13 mouse cellular contexts compared by ENCODE assay signal in the genomic region with DNA sequence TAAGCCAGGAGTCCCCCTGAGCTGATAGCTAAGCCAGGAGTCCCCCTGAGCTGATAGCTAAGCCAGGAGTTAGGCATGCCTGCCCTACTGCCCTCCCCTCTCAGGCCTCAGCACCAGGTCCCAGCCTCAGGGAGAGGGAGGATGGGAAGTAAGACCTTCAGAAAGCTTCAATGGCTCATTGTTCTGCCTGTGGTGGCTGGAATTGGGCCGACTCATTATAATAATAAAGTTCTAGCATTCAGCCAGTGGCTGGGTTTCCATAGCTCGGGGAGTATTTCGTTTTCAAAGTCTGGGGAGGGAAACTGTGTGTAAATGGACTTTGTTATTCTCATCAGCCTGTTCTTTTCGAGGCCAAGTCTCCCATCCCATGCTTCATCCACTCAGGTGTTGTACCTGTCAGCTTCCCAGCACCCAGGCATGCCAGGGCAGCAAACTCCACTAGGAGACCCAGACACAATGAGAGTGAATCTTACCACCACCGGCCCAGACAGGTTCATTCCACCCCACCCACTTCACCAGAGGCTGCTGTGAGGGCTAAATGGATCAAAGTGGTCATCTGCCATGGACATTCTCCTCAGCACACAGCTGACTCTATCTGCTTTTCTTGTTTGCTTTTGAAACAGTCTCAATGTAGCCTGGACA. TPM values are rescaled to one million over a fixed set of nuclear protein-coding genes. Genes with fewer than 3 reads are reported as not detected.
DNase-seq lines count a peak whose midpoint lies in the region; ATAC-seq and TF ChIP-seq lines count a peak whose summit lies in the region.
"Had no signal": no experiment of that assay in that cellular context is flagged by ENCODE, and none has a peak within 500 bp of the region (broad histone marks: within the 10 kb centered on the region; RNA-seq: fewer than 3 reads in every experiment).

No protein-coding gene starts in this region.

- no peak overlapping the region for H3K4me2 ChIP-seq in neural tube, embryonic 13.5 days
- H3K4me2 ChIP-seq in forebrain, embryonic 15.5 days (replicated peaks): no peak overlapping the region
- H3K4me2 ChIP-seq in midbrain, postnatal 0 days (ENCODE audit: low read depth, low read length, poor library complexity, severe bottlenecking): no peak overlapping the region
- H3K4me2 ChIP-seq: heart, embryonic 15.5 days; limb, embryonic 15.5 days; lung, embryonic 15.5 days had no signal

- no peak overlapping the region for H3K27ac ChIP-seq in neural tube, embryonic 13.5 days (replicated peaks)
- H3K27ac ChIP-seq in forebrain, embryonic 15.5 days (replicated peaks): no peak overlapping the region
- no peak overlapping the region for H3K27ac ChIP-seq in midbrain, postnatal 0 days (ENCODE audit: low read depth, low read length)
- H3K27ac ChIP-seq: gastrocnemius, adult 2 months; heart, embryonic 15.5 days; limb, embryonic 15.5 days; lung, embryonic 15.5 days had no signal

- H3K27me3 ChIP-seq in neural tube, embryonic 13.5 days: no peaks in the 10 kb centered on the region; the same call in 1 of the 2 replicates
- no peaks in the 10 kb centered on the region for H3K27me3 ChIP-seq in forebrain, embryonic 15.5 days
- H3K27me3 ChIP-seq in midbrain, postnatal 0 days (ENCODE audit: insufficient read depth, low read length): no peaks in the 10 kb centered on the region
- H3K27me3 ChIP-seq: heart, embryonic 15.5 days; limb, embryonic 15.5 days; lung, embryonic 15.5 days had no signal

- 24% methylated on average over 5 of the region's 5 CpGs for WGBS in neural tube, embryonic 13.5 days
- 10% methylated on average over 5 of the region's 5 CpGs for WGBS in forebrain, embryonic 15.5 days
- WGBS in midbrain, postnatal 0 days: 15% methylated on average over 5 of the region's 5 CpGs

- H3K9ac ChIP-seq in neural tube, embryonic 13.5 days: no peak overlapping the region
- H3K9ac ChIP-seq in forebrain, embryonic 15.5 days (replicated peaks): no peak overlapping the region
- no peak overlapping the region for H3K9ac ChIP-seq in midbrain, postnatal 0 days (replicated peaks; ENCODE audit: low read length, poor library complexity, severe bottlenecking)
- H3K9ac ChIP-seq: heart, embryonic 15.5 days; limb, embryonic 15.5 days; lung, embryonic 15.5 days had no signal

- H3K9me3 ChIP-seq in neural tube, embryonic 13.5 days: no peaks in the 10 kb centered on the region
- no peaks in the 10 kb centered on the region for H3K9me3 ChIP-seq in forebrain, embryonic 15.5 days
- no peaks in the 10 kb centered on the region for H3K9me3 ChIP-seq in midbrain, postnatal 0 days (ENCODE audit: low read length)
- H3K9me3 ChIP-seq: heart, embryonic 15.5 days; limb, embryonic 15.5 days; lung, embryonic 15.5 days had no signal

- no peak overlapping the region for H3K4me3 ChIP-seq in neural tube, embryonic 13.5 days
- H3K4me3 ChIP-seq in forebrain, embryonic 15.5 days: no peak overlapping the region
- H3K4me3 ChIP-seq in midbrain, postnatal 0 days (ENCODE audit: low read depth, low read length): no peak overlapping the region
- H3K4me3 ChIP-seq: gastrocnemius, adult 2 months; heart, embryonic 15.5 days; limb, embryonic 15.5 days; lung, embryonic 15.5 days had no signal

- H3K4me1 ChIP-seq in neural tube, embryonic 13.5 days (replicated peaks): peaks cover 20% of the 10 kb centered on the region
- peaks cover 7% of the 10 kb centered on the region for H3K4me1 ChIP-seq in forebrain, embryonic 15.5 days
- H3K4me1 ChIP-seq in midbrain, postnatal 0 days (ENCODE audit: insufficient read depth, low read length): no peaks in the 10 kb centered on the region
- H3K4me1 ChIP-seq: heart, embryonic 15.5 days; lung, embryonic 15.5 days had no signal

- TF ChIP-seq CTCF in brain, embryonic 14.5 days (IDR thresholded peaks at IDR 0.05; ENCODE audit: borderline replicate concordance, extremely low read depth, insufficient read depth, insufficient read length): no peak
- no peak for TF ChIP-seq CTCF in midbrain, postnatal 0 days (IDR thresholded peaks at IDR 0.05)

- TF ChIP-seq POLR2A in brain, embryonic 14.5 days (IDR thresholded peaks at IDR 0.05; ENCODE audit: borderline replicate concordance, extremely low read depth, insufficient read depth, insufficient read length, poor library complexity, severe bottlenecking): no peak

- no peak for DNase-seq in neural tube, embryonic 10.5 days (ENCODE audit: extremely low spot score, low spot score)
- DNase-seq in brain, embryonic 14.5 days (ENCODE audit: low read depth): peak; percentile 69
- peak; percentile 4 for DNase-seq in midbrain, postnatal 0 days (ENCODE audit: low spot score)
- no peak for DNase-seq in right cerebral cortex, adult 18-20 months
- DNase-seq in frontal cortex, postnatal 36 days (ENCODE audit: low spot score in 2 of 2): no peak
- DNase-seq: gastrocnemius, adult 2 months had no signal

- H3K36me3 ChIP-seq in neural tube, embryonic 13.5 days: no peaks in the 10 kb centered on the region
- H3K36me3 ChIP-seq in forebrain, embryonic 15.5 days: no peaks in the 10 kb centered on the region
- H3K36me3 ChIP-seq in midbrain, postnatal 0 days (ENCODE audit: insufficient read depth, low read length): no peaks in the 10 kb centered on the region
- H3K36me3 ChIP-seq: heart, embryonic 15.5 days; limb, embryonic 15.5 days; lung, embryonic 15.5 days had no signal

- peak; percentile 15; the same call in 1 of the 2 replicates for ATAC-seq in neural tube, embryonic 13.5 days (ENCODE audit: low read depth)
- ATAC-seq in forebrain, embryonic 15.5 days (replicated peaks): 0 out of 2 replicates have a peak, but pooled peaks have one; percentile 61
- ATAC-seq in midbrain, postnatal 0 days (ENCODE audit: low FRiP score): no peak
- ATAC-seq in megakaryocyte progenitor cell, adult 5-6 weeks (replicated peaks; ENCODE audit: poor library complexity): no peak
- ATAC-seq: intestine, embryonic 16.5 days had no signal

RNA-seq across cellular contexts. Expression of gene Gnb1l, which starts 13.6 kb away (rescaled TPM):
- polyA plus RNA-seq in neural tube, embryonic 13.5 days (2015; fragmentation: Nextera tagmentation; extraction: Ambion mirVana): 13.6 and 13.9 TPM in 2 replicates
- polyA plus RNA-seq in brain, embryonic 14.5 days (2012; rRNA removed): 12.4 and 15.4 TPM in 2 replicates
- 16.0 and 16.4 TPM in 2 replicates for polyA plus RNA-seq in forebrain, embryonic 15.5 days (2015; fragmentation: Nextera tagmentation; extraction: Ambion mirVana)
- 9.1 and 12.4 TPM in 2 replicates for total RNA-seq in midbrain, postnatal 0 days (2014; rRNA removed)
- polyA plus RNA-seq in midbrain, postnatal 0 days (2015; fragmentation: Nextera tagmentation; extraction: Ambion mirVana): 20.5 and 21.0 TPM in 2 replicates
- 6.4 and 7.3 TPM in 2 replicates for total RNA-seq in megakaryocyte progenitor cell, adult 5-6 weeks (2015)
- total RNA-seq in megakaryocyte progenitor cell, adult 5-6 weeks (2017): 2.4 and 8.8 TPM in 2 replicates

RNA-seq across cellular contexts. Expression of gene Rtl10, which starts 13.8 kb away (rescaled TPM):
- 3.3 and 4.5 TPM in 2 replicates for polyA plus RNA-seq in neural tube, embryonic 13.5 days (2015; fragmentation: Nextera tagmentation; extraction: Ambion mirVana)
- polyA plus RNA-seq in brain, embryonic 14.5 days (2012; rRNA removed): 13.1 and 14.5 TPM in 2 replicates
- 3.4 and 3.5 TPM in 2 replicates for polyA plus RNA-seq in forebrain, embryonic 15.5 days (2015; fragmentation: Nextera tagmentation; extraction: Ambion mirVana)
- total RNA-seq in midbrain, postnatal 0 days (2014; rRNA removed): 7.1 and 7.9 TPM in 2 replicates
- polyA plus RNA-seq in midbrain, postnatal 0 days (2015; fragmentation: Nextera tagmentation; extraction: Ambion mirVana): 3.0 and 3.8 TPM in 2 replicates
- total RNA-seq in megakaryocyte progenitor cell, adult 5-6 weeks (2015): 5.8 and 8.1 TPM in 2 replicates
- total RNA-seq in megakaryocyte progenitor cell, adult 5-6 weeks (2017): 2.6 and 4.1 TPM in 2 replicates

RNA-seq across cellular contexts. Expression of gene Comt, which starts 58.3 kb away (rescaled TPM):
- polyA plus RNA-seq in neural tube, embryonic 13.5 days (2015; fragmentation: Nextera tagmentation; extraction: Ambion mirVana): 86.4 and 93.2 TPM in 2 replicates
- 72.8 and 73.8 TPM in 2 replicates for polyA plus RNA-seq in brain, embryonic 14.5 days (2012; rRNA removed)
- 83.0 and 84.4 TPM in 2 replicates for polyA plus RNA-seq in forebrain, embryonic 15.5 days (2015; fragmentation: Nextera tagmentation; extraction: Ambion mirVana)
- 62.3 and 74.6 TPM in 2 replicates for total RNA-seq in midbrain, postnatal 0 days (2014; rRNA removed)
- polyA plus RNA-seq in midbrain, postnatal 0 days (2015; fragmentation: Nextera tagmentation; extraction: Ambion mirVana): 95.0 and 103 TPM in 2 replicates
- 42.8 and 55.1 TPM in 2 replicates for total RNA-seq in megakaryocyte progenitor cell, adult 5-6 weeks (2015)
- 42.3 and 47.1 TPM in 2 replicates for total RNA-seq in megakaryocyte progenitor cell, adult 5-6 weeks (2017)

RNA-seq across cellular contexts. Expression of gene Txnrd2, which starts 58.7 kb away (rescaled TPM):
- 20.3 and 22.8 TPM in 2 replicates for polyA plus RNA-seq in neural tube, embryonic 13.5 days (2015; fragmentation: Nextera tagmentation; extraction: Ambion mirVana)
- polyA plus RNA-seq in brain, embryonic 14.5 days (2012; rRNA removed): 18.5 and 19.5 TPM in 2 replicates
- polyA plus RNA-seq in forebrain, embryonic 15.5 days (2015; fragmentation: Nextera tagmentation; extraction: Ambion mirVana): 24.2 and 26.3 TPM in 2 replicates
- 13.3 and 22.9 TPM in 2 replicates for total RNA-seq in midbrain, postnatal 0 days (2014; rRNA removed)
- 38.3 and 42.6 TPM in 2 replicates for polyA plus RNA-seq in midbrain, postnatal 0 days (2015; fragmentation: Nextera tagmentation; extraction: Ambion mirVana)
- total RNA-seq in megakaryocyte progenitor cell, adult 5-6 weeks (2015): 14.3 and 23.0 TPM in 2 replicates
- total RNA-seq in megakaryocyte progenitor cell, adult 5-6 weeks (2017): 12.5 and 20.6 TPM in 2 replicates

Comparison
In these comparisons a context has a peak if more than half of its experiments do, and no peak if none do; other contexts are left out.
1. ATAC-seq: peak in neural tube, embryonic 13.5 days (single experiment) and forebrain, embryonic 15.5 days (single experiment); none in midbrain, postnatal 0 days (single experiment) and megakaryocyte progenitor cell, adult 5-6 weeks (single experiment).
2. DNase-seq: peak in brain, embryonic 14.5 days (single experiment) and midbrain, postnatal 0 days (single experiment); none in neural tube, embryonic 10.5 days (single experiment), right cerebral cortex, adult 18-20 months (single experiment) and frontal cortex, postnatal 36 days (0 of 2).